Mouse (Mus musculus): Measurements from ENCODE around the gene Sh3bp2.
A peak's percentile ranks its signal among the peaks of the same experiment; 100 is the strongest.
"Not testable (repeated sequence)": the region's sequence is repeated elsewhere in the genome, so short reads cannot be mapped to it uniquely, and the experiment has no call there.

Gene Sh3bp2

DNA sequence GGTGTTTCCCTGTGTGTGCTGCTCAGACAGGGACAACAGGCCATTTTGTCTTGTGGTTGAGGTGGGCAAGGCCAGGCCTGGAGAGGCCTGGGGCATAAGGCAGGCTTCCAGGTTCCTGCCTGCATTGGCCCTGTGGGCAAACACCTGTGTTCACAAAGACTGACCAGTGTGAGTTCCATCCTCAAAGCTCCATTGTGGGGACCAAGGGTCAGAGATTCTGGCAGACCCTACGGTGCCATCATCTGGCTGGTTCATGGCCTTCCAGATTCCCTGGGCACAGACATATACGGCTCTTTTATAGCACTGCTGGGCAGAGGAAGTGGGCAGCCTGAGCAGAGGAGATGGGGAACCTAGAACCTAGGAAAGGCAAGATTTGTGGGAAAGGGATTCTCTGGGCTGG lies 1.7 kb downstream of the Sh3bp2 start:
- DNase-seq = no peak

DNA sequence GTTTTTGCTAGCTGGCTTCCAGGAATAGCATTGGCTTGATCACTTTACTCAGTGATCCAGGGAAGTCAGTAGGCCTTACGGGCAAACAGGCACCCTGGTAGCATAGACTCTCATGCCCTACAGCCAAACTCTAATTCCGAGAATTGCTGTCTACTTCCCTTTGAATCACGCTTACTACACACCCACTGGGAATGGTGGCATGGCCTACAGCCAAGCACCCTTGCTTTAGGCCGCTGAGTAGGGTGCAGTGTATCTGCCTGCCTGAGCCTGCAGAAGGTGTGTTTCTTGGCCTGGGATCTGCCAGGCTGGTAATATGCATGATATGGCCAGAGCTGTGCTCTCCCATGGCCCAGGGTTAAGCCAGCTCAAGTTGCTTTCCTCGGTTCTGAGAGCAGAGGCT lies 3.1 kb downstream of the Sh3bp2 start:
- no peak for DNase-seq

DNA sequence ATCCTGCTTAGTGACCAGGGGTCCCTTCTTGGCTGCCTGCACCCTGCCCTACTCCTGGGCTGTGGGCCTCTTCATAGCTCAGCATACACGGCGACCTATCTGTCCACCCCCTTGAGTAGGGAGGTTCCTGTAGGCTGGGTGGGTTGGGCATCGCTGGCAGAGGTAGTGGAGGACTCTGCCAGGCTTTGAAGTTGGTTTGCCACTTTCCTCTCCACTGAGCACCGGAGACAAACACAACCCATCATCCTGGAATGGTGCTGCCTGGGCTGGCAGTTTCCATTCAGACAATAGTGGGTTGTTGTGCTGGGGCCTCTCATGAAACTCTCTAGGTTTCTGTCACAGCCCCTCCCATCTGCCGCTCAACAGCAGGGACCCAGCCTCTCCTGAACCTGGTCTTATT lies 4.5 kb downstream of the Sh3bp2 start:
- DNase-seq = no peak

DNA sequence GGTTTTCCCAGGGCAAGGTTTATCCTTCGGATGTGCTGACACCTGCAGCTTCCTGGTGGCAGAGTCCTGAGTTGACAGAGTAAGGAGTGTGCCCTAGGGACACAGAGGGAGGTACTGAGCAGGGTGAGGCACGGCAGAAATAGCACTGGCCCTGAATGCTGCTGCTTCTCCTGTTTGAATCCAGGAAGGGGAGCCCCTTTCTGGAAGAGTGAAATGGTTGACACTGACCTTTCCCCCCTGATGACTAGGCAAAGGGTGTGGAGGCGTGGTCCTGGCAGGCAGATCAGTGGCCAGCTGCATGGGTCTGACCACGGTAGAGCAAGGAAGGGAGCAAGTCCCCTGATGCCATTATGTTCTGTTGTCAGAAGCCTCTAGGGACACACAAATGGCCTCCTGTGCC lies 5.0 kb downstream of the Sh3bp2 start:
- no peak for DNase-seq

DNA sequence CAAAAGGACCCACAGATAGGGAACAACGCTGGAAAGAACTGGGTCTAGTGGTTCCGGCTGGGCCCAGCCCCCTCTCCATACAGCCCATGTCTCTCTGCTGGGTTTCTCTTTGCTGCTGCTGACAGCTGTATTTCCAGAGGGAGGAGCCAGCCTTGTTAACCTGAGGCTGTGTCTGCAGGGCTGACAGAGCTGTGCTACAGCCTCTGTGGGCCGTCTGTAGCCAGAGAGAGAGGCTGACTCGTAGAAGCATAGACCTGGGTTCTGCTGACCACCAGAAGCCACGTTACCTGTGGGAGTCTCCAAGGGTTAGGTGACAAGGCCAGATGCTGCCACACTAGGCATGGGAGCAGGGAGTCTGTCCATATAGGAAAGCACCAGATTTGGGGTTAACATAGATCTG lies 7.4 kb downstream of the Sh3bp2 start:
- DNase-seq = no peak

DNA sequence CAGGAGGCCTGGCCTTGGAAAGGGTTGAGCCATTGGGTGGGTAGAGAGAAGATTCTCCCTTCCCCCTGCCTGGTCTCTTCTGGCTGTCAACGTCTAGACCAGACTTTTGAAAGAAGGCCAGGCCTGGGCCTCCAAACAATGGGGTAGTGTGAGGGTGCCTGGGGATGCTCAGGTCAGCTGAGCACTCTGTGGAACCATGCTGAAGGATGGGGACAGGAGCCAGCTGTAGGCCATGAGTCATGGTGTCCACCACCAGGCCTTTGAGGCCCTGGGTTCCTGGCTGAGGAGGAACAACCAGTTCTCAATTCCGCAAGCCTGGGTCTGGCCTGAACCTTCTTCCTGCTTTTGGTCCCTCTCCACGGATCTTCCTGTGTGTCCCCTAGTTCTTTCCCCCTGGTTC lies 8.2 kb downstream of the Sh3bp2 start:
- DNase-seq = peak; percentile 32

DNA sequence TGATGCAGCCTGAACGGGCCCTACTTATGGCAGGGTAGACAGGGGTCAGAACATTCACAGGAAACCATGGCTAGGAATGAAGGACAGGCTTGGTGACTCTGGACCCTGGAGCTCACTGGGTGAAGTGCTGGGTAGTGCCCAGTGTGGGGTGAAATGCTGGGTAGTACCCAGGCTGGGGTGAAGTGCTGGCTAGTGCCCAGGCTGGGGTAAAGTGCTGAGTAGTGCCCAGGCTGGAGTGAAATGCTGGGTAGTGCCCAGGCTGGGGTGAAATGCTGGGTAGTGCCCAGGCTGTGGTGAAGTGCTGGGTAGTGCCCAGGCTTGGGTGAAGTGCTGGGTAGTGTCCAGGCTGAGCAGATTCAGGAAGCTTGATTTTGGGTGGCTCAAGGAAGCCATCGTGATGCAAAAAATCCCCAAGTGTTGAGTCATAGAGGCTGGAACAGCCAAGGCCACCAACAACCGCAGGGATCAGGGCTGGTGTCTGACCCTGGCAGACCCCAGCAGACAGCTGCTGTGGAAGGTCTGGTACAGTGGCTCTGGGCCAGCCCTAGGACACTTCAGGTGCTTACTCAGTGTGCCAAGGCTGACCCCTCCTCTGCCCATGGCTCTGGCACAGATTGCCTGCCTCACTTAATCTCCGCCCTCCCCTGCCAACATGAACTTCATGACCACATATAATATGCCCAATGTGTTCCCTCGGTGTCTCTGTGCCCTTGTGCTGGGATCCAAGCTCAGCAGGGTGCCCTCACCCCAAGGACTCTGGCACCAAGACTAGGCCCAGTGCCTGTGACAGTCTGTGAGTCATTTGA lies 9.3 kb downstream of the Sh3bp2 start:
- DNase-seq = no peak

DNA sequence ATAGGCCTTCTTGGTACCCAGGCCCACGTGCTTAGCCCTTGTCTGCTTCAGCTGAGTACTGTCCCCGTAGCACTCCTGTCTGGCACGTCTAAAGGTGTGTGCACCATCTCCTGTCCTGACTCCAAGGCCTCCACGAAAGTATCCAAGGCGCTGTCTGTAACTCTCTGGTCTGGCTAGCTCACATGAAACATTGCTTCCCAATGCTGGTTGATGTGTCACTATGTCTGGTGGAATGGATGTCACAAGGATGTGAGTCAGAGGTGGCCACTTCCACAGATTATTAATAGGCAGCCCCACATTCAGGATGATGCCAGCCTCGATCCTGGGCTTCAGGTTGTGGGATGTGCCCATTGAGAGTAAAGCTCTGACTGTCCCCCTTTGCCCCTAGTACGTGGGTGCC lies 10.2 kb downstream of the Sh3bp2 start:
- no peak for DNase-seq

DNA sequence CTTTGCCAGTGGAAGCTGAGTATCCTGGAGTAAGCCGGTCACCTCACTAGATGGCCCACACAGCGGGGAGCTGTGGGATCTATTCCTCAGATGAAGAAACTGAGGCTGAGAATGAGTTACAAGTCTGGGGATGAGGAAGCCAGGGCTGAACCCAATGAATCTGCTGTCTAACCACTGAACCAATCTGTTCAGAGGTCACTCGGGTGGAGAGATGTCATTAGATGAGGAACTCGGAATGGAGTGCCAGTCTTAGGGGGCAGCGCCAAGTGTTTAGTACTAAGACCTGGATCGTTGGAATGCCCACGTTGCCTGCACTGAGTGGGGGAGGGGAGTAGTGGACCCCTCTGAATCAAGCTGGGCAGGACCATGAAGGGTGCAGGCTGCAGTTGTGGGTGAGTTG lies 12.4 kb downstream of the Sh3bp2 start:
- DNase-seq = no peak

DNA sequence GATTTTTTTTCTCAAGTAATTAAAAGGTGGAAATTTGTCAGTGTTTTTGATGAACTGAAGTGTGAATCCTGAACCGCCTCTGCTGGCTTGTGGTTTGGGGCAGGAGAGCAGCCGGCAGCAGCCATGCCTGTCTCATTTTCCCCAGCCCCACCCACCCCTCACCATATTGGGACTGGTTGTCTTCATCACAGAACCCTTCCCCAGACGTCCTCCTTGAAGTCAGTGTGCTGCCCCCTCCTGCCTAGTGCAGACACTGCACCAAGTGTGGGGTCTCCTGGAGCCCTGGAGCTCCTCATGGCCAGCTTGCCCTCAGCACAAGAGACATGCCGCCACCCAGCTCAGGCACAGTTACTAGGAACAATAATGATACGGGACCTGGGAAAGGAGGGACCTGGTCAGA lies 12.9 kb downstream of the Sh3bp2 start:
- DNase-seq = no peak

DNA sequence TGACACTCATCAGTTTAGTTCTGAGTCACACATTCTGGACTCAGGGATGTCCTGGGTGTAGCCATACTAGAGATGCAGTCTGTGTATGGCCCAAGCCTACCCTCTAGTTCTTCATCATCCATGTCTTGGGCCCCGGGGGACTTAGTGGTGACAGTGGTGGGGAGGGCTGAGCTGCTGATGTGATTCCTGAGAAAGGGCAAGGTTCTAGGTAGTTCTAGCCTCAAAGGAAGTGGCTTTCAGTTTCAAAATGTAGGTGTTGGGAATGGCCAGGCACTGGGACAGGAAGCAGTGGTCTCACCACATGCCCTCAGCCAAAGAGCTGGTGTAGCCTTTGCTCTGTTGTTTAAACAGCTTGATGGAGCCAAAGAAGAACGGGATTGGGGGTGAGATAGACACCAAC lies 13.5 kb downstream of the Sh3bp2 start:
- DNase-seq = no peak

DNA sequence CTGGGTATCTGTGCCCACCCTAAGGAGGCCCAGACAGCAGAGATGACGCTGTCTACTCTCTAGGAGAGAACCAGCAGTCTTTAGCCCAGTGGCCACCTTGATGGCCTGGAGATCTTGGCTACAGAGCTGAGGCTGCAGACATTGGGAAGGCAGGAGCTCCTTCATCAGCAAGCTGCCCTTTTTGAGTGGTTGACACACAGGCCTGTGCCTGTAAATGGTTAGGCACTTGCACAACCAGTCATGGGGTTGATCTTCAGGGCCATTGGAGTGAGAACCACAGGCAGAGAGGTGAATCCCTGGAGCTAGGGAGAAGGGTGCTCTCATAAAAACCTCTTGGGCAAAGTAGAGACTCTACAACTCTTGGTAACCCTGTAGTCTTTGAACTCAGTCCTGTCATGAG lies 16.5 kb downstream of the Sh3bp2 start:
- DNase-seq = no peak

DNA sequence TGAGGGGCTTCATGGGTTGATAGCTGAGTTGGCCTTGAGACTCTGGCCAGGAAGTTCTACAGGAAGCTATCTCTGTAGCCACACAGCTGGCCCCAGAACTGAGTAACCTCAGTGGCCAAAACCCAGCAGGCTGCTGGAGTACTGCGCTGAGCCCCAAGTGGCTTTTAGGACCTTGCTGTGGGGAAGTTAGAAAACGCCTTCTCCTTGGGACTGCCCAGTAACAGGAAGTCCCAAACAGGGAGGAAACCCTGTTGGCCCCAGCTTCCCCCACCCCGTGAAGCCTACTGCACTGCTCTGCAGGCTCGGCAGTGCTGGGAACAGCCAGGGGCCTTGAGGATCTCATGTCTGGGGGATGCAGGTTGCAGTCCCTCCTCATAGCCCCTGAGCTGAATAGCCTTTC lies 17.5 kb downstream of the Sh3bp2 start:
- no peak for DNase-seq

DNA sequence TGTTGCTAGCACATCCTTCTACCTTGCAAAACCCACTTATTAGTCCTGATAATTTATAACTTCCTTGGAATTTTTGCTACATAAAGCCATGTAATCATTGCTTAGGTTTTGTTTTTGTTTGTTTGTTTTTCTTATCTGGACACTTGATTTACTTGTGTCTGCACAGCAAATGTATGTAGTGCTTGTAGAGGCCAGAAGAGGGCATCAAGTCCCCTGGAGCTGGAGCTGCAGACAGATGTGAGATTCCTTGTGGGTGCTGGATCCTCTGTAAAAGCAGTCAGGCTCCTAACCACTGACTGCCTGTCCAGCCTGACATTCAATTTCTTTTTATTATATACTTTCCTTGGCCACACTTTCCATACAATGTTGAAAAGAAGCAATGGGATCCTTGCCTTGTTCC lies 21.8 kb downstream of the Sh3bp2 start:
- no peak for DNase-seq

DNA sequence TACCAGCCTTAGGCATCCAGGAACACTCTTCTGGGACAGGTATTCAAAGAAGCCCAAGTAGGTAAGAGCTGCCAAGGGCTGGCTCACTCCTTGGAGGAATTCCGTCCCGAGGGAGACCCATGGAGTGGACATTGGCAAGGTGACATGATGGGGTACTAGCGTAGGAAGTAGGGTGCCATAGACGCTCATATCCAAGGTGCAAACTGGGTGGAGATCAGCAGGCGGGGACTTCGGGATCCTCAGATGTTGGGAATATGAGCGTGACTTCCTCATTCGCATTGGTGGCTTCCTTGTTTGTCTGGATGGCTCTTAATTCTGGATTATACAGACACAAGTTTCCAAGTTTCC lies 23.5 kb downstream of the Sh3bp2 start:
- no peak for DNase-seq

DNA sequence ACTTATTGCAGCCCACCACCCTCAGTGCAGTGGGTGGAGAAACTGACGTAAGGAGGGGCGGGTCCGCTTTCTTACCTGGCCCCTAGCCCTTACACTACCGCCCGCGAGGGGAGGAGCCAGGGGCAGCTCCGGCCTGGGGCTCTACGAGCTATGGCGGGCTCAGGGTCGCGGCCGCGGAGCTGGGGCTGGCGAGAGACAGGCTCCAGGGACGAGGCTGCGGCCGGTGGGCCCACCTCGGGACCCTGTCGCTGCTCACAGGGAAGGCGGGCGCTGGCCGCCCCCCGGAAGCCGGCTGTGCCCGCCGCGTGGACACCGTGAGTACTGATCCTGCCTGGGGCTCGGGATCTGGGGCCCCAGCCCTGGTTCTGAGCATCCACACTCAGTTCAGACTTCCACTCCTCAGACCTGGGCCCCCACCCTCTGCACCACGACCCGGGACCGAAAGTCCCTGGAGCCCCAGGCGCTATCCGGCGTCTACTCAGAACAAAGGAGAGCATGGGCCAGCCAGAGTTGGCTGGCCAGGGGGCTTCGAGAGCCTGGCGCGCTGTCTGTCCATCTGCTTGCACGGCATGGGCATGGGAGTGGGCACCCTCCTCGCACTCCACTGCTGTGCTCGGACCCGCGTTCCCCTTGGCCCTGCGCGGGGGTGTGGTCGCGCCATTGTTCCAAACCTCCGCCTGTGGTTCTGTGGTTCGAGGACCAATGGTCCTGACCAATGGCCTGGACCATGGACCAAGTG lies 24.0 kb downstream of the Sh3bp2 start:
- DNase-seq = no peak

DNA sequence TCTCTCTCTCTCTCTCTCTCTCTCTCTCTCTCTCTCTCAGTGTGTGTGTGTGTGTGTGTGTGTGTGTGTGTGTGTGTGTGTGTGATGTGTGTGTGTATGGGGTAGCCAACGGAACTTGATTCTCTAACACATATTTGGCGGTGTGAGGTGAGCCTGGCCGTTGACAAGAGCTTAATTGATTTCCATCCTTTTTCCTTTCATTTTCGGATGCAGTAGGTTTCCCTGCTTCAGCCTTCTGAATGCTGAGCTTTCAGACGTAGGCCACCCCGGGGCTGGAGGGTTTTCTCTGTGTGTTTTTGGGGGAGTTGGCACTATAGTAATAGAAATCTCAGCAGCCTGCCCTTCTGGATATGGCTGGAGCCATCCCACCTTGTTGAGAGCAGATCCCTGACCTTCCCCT lies 24.6 kb downstream of the Sh3bp2 start:
- no peak for DNase-seq

DNA sequence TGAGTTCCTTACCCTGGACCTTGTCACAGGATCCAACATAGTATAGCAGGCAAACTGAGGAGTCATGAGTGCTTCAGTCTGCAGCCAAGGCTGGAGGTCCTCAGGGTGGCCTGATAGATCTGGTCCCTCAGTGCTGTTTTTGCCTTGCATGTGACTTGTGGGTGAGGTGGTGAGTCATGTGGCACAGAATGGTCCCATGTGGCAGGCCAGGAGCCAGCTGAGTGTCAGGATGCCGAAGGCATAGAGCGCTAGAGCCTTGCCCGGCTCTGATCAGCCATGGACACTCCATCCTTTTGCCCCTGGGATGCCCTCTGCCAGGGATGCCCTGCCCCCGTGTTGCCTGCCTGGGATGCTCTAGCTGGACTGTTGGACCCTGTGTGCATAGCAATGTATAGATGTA lies 26.2 kb downstream of the Sh3bp2 start:
- no peak for DNase-seq

DNA sequence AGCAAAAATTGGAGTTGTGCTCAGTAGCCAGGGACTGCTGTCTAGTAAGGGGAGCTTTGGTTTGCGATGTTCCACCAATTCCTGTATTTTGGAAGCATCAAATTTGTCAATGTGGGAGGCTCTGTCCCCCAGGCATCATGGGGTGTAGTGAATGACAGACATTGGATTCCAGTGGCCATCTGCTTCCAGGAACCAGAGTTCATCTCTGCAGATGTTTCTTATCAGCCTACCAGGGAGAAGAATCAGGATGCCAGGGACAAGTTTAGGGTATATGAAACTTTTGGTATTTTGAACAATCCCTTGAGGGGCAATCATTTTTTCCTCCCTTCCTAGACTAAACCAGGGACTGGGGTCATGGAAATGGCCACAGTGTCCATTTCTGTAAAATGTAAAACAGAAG lies 38.2 kb downstream of the Sh3bp2 start:
- DNase-seq = no peak

DNA sequence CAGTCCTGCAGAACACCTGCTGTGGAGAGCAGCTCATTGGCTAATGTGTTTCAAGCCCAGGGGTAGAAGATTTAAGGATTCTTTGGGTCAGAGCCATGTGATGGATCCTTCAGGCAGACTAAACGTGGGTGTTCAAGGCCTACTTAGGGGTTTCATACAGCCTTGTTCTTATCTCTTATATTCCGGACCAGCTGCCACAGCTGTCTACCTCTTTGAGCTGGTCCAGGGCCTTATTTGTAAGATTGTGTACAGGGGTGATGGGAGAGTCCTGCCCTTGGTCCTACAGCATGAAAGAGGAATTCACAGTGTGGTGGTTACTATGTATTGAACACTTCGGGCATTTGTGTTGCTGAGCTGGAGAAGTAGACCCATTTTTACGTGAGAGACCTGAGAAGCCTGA lies 38.7 kb downstream of the Sh3bp2 start:
- DNase-seq = no peak

DNA sequence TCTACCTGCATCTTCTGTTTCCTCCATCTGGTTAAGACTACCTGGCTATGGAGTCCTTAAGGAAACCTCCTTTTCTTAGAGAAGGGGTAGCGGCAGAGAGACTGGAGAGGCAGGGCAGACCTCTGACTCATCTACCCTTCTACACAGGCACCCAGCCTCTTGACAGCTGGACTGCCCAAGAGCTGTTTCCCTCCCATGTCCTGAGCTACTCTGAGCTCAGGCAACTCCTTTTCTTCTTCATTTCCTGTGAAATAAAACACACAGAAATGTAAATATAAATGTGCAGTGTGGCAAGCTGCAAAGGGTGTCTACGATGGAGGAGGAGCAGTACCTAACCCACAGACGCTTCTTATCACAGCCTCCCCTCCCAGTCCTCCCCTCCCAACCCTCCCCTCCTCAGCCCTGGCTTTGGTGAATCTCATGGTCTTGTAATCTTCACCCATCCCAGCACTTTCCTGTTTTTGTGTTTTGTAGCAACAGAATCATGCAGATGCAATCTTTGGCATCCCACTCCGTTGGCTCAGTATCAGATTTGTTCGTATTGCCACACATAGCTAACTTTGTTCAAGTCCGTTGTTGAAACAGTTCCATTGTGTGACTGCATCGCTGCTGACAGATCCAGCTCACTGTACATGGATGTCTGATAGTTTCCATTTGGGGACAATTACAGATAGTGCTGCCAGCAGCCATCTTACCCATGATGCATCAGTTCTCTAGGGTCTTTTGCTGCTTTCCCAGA lies 40.1 kb downstream of the Sh3bp2 start:
- DNase-seq = no peak

DNA sequence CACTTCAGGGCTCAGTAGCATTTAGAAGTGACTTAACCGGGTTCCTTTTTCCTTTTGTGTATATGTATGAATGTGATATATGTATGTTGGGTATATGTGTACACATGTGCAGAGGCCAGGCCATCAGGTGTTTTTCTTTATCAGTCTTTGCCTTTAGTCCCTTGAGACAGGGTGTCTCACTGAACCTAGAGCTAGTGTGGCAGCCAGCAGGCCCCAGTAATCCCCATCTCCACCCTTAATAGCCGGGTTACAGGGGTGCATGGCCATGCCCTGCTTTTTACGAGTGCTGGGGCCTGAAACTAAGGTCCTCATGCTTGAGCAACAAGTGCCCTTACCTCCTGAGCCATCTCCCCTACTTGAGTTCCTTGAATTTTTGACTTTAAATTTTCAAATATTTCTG lies 45.9 kb downstream of the Sh3bp2 start:
- DNase-seq = no peak

DNA sequence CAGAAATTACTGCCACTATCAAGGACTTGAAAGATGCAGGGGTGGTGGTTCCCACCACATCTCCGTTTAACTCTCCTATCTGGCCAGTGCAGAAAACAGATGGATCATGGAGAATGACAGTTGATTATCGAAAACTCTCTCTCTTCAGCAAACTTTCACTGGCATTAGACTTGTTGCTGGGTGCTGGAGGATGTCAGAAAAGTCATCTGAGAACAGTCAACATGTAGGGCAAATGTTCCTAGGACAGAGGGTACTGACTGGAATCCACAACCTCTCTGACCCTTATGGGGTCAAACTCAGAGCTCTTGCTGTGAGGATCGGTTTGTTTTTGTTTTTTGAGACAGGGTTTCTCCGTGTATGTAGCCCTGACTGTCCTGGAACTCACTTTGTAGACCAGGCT lies 46.9 kb downstream of the Sh3bp2 start:
- DNase-seq = not testable (repeated sequence)

Data from cerebellum, adult 9-11 months (tissue).